Mouse (Mus musculus) thymus, adult 2 months (tissue): ENCODE data around the gene Acvr1b. TPM values are rescaled to one million over a fixed set of nuclear protein-coding genes. Genes with fewer than 3 reads are reported as not detected.

Source experiments
- DNase-seq: peaks from one replicate; pipeline ENCODE4 v3.0.0; 2021
- H3K27ac ChIP-seq: fragments of 200-500 bp; 2 replicates; pipeline ENCODE4 v1.5.1; 2012; ENCODE audit warnings: low read length, control low read depth; ENCODE audit not compliant: control insufficient read depth, insufficient read depth
- H3K27me3 ChIP-seq: fragments of 200-500 bp; 2 replicates; pipeline ENCODE4 v1.6.1; 2012; ENCODE audit warnings: mild to moderate bottlenecking, low read length, moderate library complexity, mixed read lengths; ENCODE audit not compliant: control insufficient read depth, insufficient read depth
- H3K36me3 ChIP-seq: fragments of 200-500 bp; 2 replicates; pipeline ENCODE4 v1.6.1; 2012; ENCODE audit warnings: mild to moderate bottlenecking, low read length, moderate library complexity; ENCODE audit not compliant: control insufficient read depth, insufficient read depth
- H3K4me1 ChIP-seq: fragments of 200-500 bp; replicated peaks from 2 replicates; pipeline ENCODE4 v1.6.1; 2012; ENCODE audit warnings: low read length; ENCODE audit not compliant: control insufficient read depth, insufficient read depth
- H3K4me3 ChIP-seq: fragments of 200-500 bp; 2 replicates; pipeline ENCODE4 v1.5.1; 2012; ENCODE audit warnings: mild to moderate bottlenecking, low read length, control low read depth, moderate library complexity; ENCODE audit not compliant: control insufficient read depth, insufficient read depth
- CTCF ChIP-seq: fragments of 200-500 bp; IDR thresholded peaks from 2 replicates; pipeline ENCODE4 v1.5.1; 2012; ENCODE audit warnings: mild to moderate bottlenecking, control low read depth, low read length, moderate library complexity, borderline replicate concordance; ENCODE audit not compliant: control insufficient read depth, poor library complexity, insufficient read depth; ENCODE audit errors: extremely low read depth
- POLR2A ChIP-seq: fragments of 200-500 bp; IDR thresholded peaks from 2 replicates; pipeline ENCODE4 v1.6.1; 2012; ENCODE audit warnings: mild to moderate bottlenecking, low read length, control low read depth, moderate library complexity; ENCODE audit not compliant: control insufficient read depth, poor library complexity, insufficient read depth; ENCODE audit errors: extremely low read depth
- WGBS: fragments of 180-500 bp; shearing (Covaris S2); methylation state at CpG from one replicate; pipeline ENCODE4 v1.1.7; 2018; 5-methylcytosine and 5-hydroxymethylcytosine counted together
- polyA plus RNA-seq: library from polyadenylated mRNA; depleted of rRNA; stranded (reverse); fragments of >200 nt; gene quantifications from 2 replicates; pipeline ENCODE4 v1.2.3, GENCODE M21; 2012

The Acvr1b gene
- polyA plus RNA-seq, 1 experiment, result 34.9 TPM

DNA sequence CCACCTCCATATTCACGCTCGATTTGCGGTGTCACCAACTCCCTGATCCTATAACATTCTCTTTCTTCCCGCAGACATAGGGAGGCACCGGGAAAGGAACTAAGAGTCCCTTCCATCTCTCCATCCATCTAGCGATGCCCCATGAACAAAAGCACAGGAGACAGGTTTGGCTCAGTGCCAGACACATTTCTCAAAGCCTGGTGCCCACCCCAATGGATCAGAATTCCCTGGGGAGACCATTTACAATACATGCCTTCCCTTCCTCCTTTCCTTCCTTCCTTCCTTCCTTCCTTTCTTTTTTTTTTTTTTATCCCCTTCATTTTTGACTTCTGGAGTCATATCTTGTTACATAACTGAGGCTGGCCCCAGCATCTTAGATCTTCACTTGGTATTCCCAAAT is 41.8 kb upstream of the Acvr1b start:
- H3K4me1 ChIP-seq, result peaks cover 27% of the 10 kb centered on the region
- no peak for DNase-seq
- TF ChIP-seq CTCF (no peak), POLR2A (no peak)
- H3K27me3 ChIP-seq, result peaks cover 12% of the 10 kb centered on the region
- no peak overlapping the region for H3K4me3 ChIP-seq
- no peaks in the 10 kb centered on the region for H3K36me3 ChIP-seq
- no peak overlapping the region for H3K27ac ChIP-seq
- WGBS, result 72% methylated on average over 6 of the region's 6 CpGs

DNA sequence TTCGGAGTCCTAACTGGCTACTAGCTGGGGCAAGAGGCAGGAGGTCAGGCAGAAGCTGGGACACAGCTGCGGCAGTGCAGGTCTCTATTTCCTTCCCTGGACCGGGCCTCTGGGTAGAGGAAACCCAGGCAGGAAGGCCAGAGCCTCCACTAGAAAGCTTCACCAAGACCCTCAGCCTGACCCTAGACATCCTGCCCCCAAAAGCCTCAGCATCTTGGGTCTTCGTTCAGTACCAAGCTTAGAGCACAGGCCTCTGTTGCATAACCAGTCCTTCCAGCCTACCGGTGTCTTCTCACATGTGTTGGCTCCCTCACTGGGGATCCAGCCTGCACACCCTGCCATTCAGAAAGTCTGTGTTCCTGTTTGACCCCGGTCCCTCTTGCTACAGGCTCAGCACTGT is 41.1 kb upstream of the Acvr1b start:
- Histone ChIP-seq H3K36me3 (no peaks in the 10 kb centered on the region), H3K4me1 (peaks cover 27% of the 10 kb centered on the region), H3K27ac (no peak overlapping the region), H3K27me3 (peaks cover 12% of the 10 kb centered on the region), H3K4me3 (no peak overlapping the region)
- WGBS, result 60% methylated on average over 6 of the region's 6 CpGs
- no peak for DNase-seq
- TF ChIP-seq POLR2A (no peak), CTCF (no peak)

DNA sequence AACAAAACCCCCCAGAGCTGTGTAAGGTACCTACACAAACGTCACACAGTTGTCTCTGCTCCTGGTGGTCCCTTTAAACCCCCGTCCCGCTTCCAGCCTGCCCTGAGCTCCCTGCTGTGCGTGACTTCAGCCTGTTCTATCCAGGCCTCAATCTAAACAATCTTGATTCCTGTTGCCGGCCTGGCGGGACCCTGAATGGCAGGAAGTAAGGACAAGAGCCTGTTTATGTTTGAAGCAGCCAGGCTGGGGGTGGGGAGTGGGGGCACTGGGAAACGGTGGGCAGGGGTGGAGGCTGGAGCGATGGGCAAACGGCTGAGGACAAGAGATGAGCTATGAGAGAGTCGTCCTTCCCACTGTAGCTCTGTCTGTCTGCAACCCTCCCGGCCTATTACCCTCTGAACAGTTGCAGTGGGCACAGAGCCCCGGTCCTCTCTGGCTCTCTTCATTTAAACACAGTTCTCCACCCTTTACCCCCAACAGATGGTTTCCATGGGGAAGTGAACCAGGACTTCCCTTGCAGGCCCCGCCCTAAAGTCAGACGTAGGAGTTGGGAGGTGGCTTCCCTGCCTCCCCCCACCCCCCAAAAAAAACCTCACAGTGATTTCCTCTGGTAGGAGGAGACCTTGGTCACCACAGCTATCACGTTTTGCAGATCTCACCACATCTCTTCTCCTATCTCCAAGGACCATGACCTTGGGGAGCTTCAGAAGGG is 39.7 kb upstream of the Acvr1b start:
- WGBS, result 47% methylated on average over 15 of the region's 15 CpGs
- Histone ChIP-seq H3K4me3 (peak overlapping the region; percentile 34), H3K27me3 (no peaks in the 10 kb centered on the region; the same call in none of the 2 replicates), H3K36me3 (no peaks in the 10 kb centered on the region), H3K27ac (no peak overlapping the region), H3K4me1 (peaks cover 27% of the 10 kb centered on the region)
- no peak for DNase-seq
- TF ChIP-seq POLR2A, result no peak
- TF ChIP-seq CTCF, result no peak

DNA sequence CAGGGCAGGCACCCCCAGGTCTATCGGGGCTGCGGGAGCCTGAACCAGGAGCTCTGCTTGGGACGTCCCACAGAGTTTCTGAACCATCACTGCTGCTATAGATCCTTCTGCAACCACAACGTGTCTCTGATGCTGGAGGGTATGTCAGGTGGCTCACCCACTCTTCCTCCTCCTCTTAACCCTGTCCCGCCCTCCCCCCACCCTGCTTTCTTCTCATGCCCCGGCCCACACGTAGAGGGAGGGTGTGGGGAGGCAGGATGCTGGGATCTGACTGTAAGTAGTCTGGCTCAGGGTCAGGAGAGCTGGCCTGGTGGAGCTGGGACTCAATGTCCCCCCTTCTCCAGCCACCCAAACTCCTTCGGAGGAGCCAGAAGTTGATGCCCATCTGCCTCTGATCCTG is 38.5 kb upstream of the Acvr1b start:
- Histone ChIP-seq H3K27me3 (no peaks in the 10 kb centered on the region; the same call in 1 of the 2 replicates), H3K4me3 (peak overlapping the region; percentile 10), H3K4me1 (peaks cover 36% of the 10 kb centered on the region), H3K36me3 (no peaks in the 10 kb centered on the region), H3K27ac (no peak overlapping the region)
- 13% methylated on average over 8 of the region's 8 CpGs for WGBS
- no peak for TF ChIP-seq CTCF
- TF ChIP-seq POLR2A, result no peak
- peak; percentile 43 for DNase-seq

DNA sequence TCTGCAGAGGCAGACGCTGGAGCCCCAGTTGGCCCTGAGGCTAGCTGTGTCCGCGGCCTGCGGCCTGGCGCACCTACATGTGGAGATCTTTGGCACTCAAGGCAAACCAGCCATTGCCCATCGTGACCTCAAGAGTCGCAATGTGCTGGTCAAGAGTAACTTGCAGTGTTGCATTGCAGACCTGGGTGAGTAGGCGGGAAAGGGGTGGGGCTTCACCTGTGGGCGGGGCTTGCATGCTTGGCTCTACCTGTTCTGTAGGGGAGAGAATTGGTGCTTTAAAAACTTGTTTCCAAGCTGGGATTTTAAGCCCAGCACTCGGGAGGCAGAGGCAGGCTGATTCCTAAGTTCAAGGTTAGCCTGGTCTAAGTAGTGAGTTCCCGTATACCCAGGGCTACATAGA is 36.4 kb upstream of the Acvr1b start:
- 93% methylated on average over 11 of the region's 11 CpGs for WGBS
- Histone ChIP-seq H3K4me3 (no peak overlapping the region), H3K4me1 (peaks cover 36% of the 10 kb centered on the region), H3K27ac (no peak overlapping the region), H3K36me3 (no peaks in the 10 kb centered on the region), H3K27me3 (no peaks in the 10 kb centered on the region; the same call in 1 of the 2 replicates)
- TF ChIP-seq POLR2A, result no peak
- TF ChIP-seq CTCF, result no peak
- DNase-seq, result no peak

DNA sequence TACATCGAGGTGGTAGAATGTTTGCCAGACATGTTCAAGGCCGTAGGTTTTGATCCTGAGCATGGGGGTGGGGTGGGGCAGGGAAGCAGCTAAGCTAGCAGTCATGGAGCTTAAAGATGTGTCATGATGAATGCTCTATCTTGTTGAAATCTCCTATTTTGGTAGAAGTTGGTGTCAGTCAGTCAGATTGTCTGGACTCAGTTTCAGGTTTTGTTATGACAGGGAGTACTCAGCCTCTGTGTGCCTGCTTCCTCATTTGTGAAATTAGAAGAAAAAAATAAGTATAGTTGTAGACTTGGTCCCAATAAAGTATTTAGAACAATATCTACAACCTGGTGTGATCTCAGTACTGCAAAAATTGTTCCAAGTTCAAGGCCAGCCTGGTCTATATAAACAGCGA is 35.2 kb upstream of the Acvr1b start:
- no peak overlapping the region for H3K4me3 ChIP-seq
- WGBS, result 94% methylated on average over 3 of the region's 3 CpGs
- no peak for TF ChIP-seq CTCF
- no peaks in the 10 kb centered on the region for H3K36me3 ChIP-seq
- no peaks in the 10 kb centered on the region for H3K27me3 ChIP-seq
- DNase-seq, result no peak
- no peak overlapping the region for H3K27ac ChIP-seq
- H3K4me1 ChIP-seq, result peaks cover 36% of the 10 kb centered on the region

DNA sequence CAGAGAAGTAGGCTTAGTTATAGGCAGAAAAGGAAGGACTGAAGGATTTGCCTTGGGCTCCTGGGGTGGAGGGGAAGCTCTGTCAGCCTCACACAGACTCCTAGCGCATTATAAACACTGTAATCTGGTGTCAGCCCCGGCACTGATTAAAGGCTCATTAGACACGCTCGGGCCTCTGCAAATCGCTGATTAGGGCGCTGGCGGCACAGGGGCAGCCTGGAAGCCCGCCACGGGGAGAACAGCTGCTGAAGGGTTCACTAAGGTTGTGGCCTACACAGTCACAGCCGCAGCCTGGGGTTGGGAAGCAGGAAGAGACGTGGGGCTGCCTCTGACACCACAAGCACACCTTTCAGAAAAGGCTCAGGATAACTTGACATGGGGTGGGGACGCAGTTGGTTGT is 34.0 kb upstream of the Acvr1b start:
- TF ChIP-seq CTCF (no peak), POLR2A (no peak)
- Histone ChIP-seq H3K36me3 (no peaks in the 10 kb centered on the region), H3K4me1 (peaks cover 29% of the 10 kb centered on the region), H3K27ac (no peak overlapping the region), H3K27me3 (no peaks in the 10 kb centered on the region), H3K4me3 (no peak overlapping the region)
- no peak for DNase-seq
- WGBS, result 17% methylated on average over 12 of the region's 12 CpGs
